Mouse (Mus musculus) Muller cell, postnatal 12 days (primary cell): Measurements from ENCODE around the gene Ndufaf2.

Source experiments
- DNase-seq: peaks from one replicate; pipeline ENCODE4 v3.0.0-alpha.2; 2015; ENCODE audit errors: inconsistent ontology term

Ndufaf2 gene

GRCm38 (mm10) chr13:108039375-108039774 is 119.0 kb downstream of the Ndufaf2 start:
- DNase-seq = peak; percentile 86

- DNase-seq = no peak
Observed at GRCm38 (mm10) chr13:108032789-108033188, 125.6 kb downstream of the Ndufaf2 start.

- peak; percentile 73 for DNase-seq
Observed at GRCm38 (mm10) chr13:108025802-108026201, 132.6 kb downstream of the Ndufaf2 start.

DNA sequence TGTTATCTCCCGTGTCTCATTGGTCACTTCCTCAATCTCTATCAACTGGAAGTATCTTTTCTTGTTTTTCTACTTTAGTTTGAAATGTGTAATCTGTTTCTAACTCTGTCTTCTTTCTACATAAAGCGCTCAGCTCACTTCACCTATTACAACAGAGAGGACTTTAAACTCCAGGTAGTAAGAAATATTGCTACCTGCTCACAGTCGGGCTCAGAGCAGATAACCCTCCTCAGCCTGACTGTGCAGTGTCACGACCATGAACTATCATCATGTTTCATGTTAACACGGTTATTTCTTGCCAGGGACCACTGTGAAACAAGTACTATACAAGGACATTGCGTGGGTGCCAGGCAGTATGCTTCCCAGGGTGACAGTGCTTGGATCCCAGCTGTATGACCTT is 141.1 kb downstream of the Ndufaf2 start:
- DNase-seq = no peak

DNA sequence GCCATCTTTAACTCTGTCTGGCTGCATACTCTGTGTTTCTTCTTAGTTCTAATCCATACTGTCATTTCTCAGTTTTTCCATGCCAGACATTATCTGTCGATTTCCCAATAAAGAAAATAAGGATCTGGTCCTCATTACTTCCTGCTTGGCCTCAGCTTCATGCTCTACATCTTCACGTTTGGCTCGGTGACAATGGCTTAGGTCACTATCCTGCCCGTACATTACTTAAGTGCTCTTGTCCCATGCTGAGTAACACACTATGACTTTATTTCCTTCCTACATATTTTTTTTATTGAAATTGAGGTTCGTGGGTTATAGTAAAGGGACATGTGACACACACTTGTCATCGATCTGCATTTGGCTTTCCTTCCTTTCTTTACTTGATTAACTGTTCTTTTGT is 143.3 kb downstream of the Ndufaf2 start:
- DNase-seq = no peak

DNA sequence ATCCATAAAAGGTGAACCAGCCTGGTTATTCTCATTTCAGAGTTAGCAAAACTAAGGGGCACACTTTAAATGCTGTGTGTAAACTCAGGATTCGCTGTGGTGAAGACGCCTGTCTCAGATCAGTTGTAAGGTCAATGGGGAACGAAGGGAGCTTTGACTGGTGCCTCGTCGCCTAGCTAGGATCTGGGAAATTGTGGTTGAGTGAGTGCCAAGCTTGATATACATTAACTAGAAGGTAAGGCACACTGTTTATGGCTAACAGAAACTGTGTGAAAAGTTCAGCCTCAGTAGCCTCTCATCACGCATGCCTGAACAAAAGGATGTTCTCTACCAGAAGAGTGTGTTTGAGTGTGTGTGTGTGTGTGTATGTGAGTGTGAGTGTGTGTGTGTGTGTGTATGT is 144.6 kb downstream of the Ndufaf2 start:
- no peak for DNase-seq

- no peak for DNase-seq
Observed at GRCm38 (mm10) chr13:108013110-108013509, 145.3 kb downstream of the Ndufaf2 start.

- no peak for DNase-seq
Observed at GRCm38 (mm10) chr13:108007861-108008260, 150.6 kb downstream of the Ndufaf2 start.

DNA sequence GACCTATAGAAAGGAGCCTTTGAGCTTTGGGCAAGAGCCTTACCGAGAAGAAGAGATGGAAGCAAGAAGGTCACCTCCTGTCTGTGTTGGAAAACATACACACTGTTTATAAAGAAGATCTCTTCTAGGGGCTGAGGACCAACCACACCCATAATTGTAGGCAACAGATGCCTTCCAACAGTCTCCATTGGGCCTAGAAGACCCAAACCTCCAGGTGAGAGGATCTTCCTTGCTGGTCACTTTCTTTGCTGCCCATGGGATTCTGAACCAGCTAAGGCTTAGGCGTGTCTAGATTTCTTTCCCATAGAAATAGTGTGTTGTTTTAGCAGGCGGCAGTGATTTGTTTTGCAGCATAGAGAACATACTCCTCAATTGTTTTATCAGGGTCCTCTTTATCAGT is 162.1 kb downstream of the Ndufaf2 start:
- DNase-seq = no peak

DNA sequence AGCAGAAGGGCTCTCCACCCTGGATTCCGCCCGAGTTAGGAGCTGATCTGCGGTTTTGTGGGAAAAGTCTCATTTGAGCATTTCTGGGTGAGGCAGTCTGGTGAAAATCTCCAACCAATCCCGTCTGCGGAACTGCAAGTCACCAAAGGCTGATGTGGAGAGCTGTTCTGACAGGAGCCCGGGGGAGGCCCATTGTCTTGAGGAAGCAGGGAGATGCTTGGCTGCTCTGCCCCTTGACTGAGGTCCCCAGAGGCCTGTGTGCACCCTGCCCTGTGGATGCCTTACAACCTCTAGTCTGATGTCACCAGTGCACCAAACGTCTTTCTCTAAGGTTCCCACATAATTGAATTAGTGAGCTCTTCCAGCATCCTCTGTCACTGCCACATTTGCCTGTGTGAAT is 163.2 kb downstream of the Ndufaf2 start:
- peak; percentile 83 for DNase-seq

DNA sequence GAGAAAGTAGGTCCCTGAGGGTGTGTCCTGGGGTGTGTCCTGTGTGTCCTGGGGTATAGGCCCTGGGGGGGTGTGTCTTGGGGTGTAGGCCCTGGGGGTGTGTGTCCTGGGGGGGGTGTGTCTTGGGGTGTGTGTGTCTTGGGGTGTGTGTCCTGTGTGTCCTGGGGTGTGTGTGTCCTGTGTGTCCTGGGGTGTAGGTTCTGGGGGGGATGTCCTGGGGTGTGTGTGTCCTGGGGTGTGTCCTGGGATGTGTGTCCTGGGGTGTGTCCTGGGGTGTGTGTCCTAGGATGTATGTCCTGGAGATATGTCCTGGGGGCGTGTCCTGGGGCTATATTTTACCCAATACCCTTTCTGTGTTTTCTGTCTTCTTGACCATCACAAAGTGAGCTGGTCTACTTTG is 165.8 kb downstream of the Ndufaf2 start:
- DNase-seq = no peak

GRCm38 (mm10) chr13:107984641-107985040 is 173.8 kb downstream of the Ndufaf2 start:
- no peak for DNase-seq

- DNase-seq = no peak
Observed at GRCm38 (mm10) chr13:107984186-107984585, 174.2 kb downstream of the Ndufaf2 start.

DNA sequence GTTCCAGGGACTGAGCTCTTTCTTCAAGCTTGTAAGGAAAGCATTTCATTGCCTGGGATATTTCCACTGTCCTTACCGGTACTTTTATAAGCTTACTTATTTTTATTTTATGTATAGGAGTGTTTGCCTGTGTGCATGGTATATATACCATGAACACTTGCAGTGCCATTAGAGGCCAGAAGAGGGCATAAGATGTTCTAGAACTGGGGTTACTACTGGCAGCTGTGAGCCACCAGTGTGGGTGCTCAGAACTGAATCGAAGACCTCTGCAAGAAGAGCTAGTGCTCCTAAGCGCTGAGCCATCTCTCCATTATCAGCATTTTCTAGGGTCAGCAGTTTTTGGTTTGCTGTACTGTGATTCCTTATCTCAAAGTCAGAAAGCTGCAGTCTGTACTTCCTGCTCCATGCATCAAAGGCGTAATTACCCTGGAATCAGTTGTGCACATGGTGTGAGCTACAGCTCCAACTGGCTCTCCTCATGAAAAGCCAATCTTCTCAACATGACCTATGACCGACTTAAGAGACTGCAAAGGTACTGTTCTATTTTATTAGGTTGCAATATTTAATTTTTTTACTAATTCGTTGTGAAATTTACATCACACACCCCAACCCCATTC is 175.1 kb downstream of the Ndufaf2 start:
- DNase-seq = no peak

DNA sequence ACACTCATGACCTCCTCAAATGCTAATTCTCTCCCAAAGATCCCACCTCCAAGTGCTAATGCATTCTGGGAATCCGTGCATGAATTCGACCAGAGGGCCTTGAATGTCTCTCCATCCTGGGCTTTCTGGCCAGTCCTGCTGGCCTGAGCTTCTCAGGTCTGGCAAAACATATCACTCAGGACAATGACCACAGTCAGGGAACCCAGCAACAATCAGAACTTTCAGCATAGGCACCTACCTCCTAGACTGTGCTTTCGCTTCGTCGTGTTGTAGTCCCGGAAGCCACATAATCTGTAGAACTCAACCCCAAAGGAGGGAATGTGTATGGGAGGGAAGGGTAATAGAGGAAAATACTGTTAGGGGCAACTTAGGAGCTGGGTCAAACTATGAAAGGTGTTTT is 179.0 kb downstream of the Ndufaf2 start:
- DNase-seq = no peak

DNA sequence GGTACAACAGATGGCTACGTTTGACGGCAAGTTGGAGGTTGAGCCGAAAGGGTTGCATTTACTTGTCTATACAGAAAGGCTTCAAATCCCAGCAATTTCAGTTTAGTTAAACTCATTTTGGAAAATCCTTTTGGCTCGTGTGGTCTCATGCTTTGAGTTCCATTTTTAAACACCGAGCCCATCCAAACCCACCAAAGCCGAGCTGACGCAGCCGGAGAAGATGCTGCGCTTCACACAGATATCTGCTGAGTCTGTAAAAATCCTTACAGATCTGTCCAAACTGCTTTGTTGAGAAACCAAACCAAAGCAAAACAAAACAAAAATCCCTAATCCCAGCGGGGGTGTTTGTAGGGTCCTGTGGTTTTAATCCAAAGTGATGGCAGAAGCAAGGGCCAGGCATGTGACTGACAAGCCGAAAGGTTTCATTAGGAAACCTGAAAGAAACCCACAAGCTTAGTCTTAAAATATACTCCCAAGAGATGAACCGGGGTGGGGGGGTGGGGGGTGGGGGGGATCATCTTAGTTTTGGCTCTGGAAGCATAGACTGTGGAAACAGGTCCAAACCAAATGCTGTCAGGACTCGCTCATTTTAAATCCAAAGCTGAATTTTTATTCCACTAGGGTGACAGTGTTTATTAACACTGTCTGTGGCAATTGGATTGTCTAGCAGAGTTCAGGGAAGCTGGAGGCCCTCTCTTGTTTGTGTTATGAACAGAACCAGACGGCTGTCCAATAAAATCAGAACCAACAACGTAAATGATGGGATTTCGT is 181.4 kb downstream of the Ndufaf2 start:
- DNase-seq = no peak

DNA sequence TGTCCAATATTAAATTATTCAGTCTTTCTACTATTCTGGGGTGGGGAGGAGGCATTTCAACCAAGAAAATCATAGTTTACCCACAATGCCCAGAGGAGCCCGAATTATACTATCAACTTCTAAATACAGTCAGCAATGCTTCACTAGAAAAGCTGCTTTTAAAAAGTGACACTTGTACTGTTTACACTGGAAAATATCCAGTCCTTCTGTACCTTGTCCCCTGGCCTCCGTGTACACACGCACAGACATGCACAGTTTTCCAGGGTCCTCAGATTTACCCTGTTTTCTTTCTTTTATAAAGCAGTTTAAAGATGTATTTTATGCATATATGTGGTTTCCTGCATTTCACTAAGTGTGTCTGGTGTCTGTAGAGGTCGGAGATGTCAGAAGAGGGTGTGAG is 186.0 kb downstream of the Ndufaf2 start:
- DNase-seq = no peak

DNA sequence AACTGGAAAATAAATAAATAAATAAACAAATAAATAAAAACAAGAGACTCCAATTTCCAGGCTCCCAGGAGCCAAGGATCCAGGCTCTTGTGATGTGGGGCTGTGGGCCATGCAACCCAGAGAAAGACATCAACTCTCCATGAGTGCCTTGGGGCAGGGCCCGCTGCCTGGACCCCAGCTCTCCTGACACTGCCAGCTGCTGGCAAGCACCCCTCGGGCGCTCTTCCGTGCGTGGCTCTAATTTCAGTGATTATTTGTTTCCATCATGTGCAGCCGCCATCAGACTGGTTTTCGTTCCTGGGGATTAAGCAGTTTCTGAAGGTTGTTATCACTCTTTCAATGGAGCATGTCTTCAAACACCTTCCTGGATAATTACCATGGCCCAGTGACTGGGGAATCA is 186.6 kb downstream of the Ndufaf2 start:
- DNase-seq = no peak

GRCm38 (mm10) chr13:107970422-107971142 is 187.8 kb downstream of the Ndufaf2 start:
- DNase-seq = peak; percentile 79

- peak; percentile 64 for DNase-seq
Observed at GRCm38 (mm10) chr13:107969961-107970391, 188.4 kb downstream of the Ndufaf2 start.

DNA sequence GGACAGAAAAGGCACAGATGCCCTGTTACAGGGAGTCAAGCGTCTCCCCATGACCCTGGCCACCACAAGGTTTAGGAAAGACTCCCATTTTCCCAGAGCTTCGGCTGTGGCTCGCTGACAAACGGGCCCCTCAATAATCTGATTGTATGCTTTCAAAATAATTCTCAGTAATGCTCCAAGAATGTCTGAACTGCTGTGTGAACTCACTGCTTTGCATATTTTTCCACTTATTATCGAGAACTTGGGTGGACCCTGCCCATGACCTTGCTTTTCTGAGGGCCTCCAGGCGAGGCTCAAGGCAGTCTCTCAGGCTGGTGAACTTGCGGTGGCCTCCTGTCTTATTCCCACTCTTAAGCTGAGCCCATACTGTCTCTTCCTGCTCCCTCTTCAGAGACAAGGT is 193.8 kb downstream of the Ndufaf2 start:
- peak; percentile 70 for DNase-seq

DNA sequence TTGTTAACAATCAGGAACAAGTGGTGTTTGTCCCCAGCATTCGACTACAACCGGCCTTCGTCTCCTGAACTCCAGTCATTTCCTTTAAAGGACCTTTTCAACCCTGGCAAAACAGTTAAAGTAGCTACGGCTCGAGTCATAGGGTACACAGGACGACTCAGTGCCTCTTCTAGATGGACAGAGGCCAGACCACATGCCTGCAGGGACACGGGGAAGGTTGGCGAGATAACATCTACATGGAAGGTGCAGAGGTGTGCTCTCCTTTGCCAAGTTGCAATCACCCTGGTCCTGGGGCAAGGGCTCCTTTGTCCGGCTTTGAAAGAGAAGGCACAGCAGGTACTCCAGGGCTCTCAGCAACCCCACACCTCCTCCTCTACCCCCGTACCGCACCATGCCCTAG is 195.0 kb downstream of the Ndufaf2 start:
- no peak for DNase-seq

DNA sequence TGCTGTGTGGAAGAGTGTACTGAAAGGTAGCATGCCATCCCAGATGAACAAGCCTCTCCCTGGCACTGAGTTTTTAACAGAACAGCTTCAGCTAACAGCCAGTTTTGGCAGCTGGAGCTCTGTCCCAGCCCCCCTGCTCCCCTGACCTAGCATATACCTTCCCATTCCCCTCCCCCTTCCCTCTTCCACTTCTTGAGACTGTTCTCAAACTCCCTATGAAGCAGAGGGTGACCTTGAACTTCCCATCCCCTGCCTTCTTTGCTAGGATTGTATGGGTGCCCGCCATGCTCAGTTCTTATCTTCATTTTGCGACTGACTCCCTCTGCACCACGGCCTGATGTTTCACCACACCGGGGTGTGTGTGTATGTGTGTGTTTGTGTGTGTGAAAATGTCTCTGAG is 195.7 kb downstream of the Ndufaf2 start:
- no peak for DNase-seq
